7 mouse cellular contexts compared by ENCODE assay signal in genomic region chr16:38651721-38652231, GRCm38 (mm10).
A peak's percentile ranks its signal among the peaks of the same experiment; 100 is the strongest.
DNase-seq lines count a peak whose midpoint lies in the region; ATAC-seq and TF ChIP-seq lines count a peak whose summit lies in the region.

No protein-coding gene starts in this region.

- H3K27me3 ChIP-seq in lung, postnatal 0 days (replicated peaks; ENCODE audit: insufficient read depth, low read length): no peaks in the 10 kb centered on the region

- no peak for TF ChIP-seq CTCF in lung, postnatal 0 days (IDR thresholded peaks at IDR 0.05)

- peaks cover 56% of the 10 kb centered on the region for H3K4me1 ChIP-seq in brown adipose tissue, adult 24 weeks (ENCODE audit: control insufficient read depth, insufficient read depth, insufficient read length, low read length)
- peaks cover 27% of the 10 kb centered on the region for H3K4me1 ChIP-seq in lung, postnatal 0 days (ENCODE audit: insufficient read depth, low read depth, low read length)

- peak overlapping the region; percentile 94 for H3K27ac ChIP-seq in brown adipose tissue, adult 24 weeks (replicated peaks; ENCODE audit: low read depth, low read length)
- peak overlapping the region; percentile 52 for H3K27ac ChIP-seq in lung, postnatal 0 days (ENCODE audit: low read length)

- peak overlapping the region; percentile 25 for H3K4me3 ChIP-seq in brown adipose tissue, adult 24 weeks (ENCODE audit: insufficient read depth, low read depth, low read length)
- H3K4me3 ChIP-seq in lung, postnatal 0 days (ENCODE audit: low read depth, low read length): no peak overlapping the region

- H3K36me3 ChIP-seq in lung, postnatal 0 days (ENCODE audit: insufficient read depth, low read length): no peaks in the 10 kb centered on the region

- no peaks in the 10 kb centered on the region for H3K9me3 ChIP-seq in lung, postnatal 0 days (ENCODE audit: low read length)

- DNase-seq in forelimb bud, embryonic 11.5 days (ENCODE audit: low read depth, low spot score): peak; percentile 16
- peak; percentile 41 for DNase-seq in kidney, adult 18-20 months
- peak; percentile 59 for DNase-seq in lung, postnatal 0 days (ENCODE audit: low spot score)
- no peak for DNase-seq in Muller cell, postnatal 12 days (ENCODE audit: inconsistent ontology term)
- DNase-seq in retina, postnatal 1 day: no peak
- no peak for DNase-seq in spleen, adult 12 weeks (ENCODE audit: low spot score)

- WGBS in lung, postnatal 0 days: 46% methylated on average over 10 of the region's 10 CpGs

- peak; percentile 58; the same call in 1 of the 2 replicates for TF ChIP-seq EP300 in lung, postnatal 0 days (IDR thresholded peaks at IDR 0.05)

- no peak overlapping the region for H3K4me2 ChIP-seq in lung, postnatal 0 days (replicated peaks; ENCODE audit: low read depth, low read length)

- H3K9ac ChIP-seq in lung, postnatal 0 days (replicated peaks; ENCODE audit: low read depth): no peak overlapping the region

- peak; percentile 16; the same call in 1 of the 2 replicates for ATAC-seq in lung, postnatal 0 days

Comparison
In these comparisons a context has a peak if more than half of its experiments do, and no peak if none do; other contexts are left out.
1. DNase-seq: peak in forelimb bud, embryonic 11.5 days (single experiment), kidney, adult 18-20 months (single experiment) and lung, postnatal 0 days (single experiment); none in Muller cell, postnatal 12 days (single experiment), retina, postnatal 1 day (single experiment) and spleen, adult 12 weeks (single experiment).